Mouse (Mus musculus): Measurements from ENCODE around the gene Bhlhe40.

DNA sequence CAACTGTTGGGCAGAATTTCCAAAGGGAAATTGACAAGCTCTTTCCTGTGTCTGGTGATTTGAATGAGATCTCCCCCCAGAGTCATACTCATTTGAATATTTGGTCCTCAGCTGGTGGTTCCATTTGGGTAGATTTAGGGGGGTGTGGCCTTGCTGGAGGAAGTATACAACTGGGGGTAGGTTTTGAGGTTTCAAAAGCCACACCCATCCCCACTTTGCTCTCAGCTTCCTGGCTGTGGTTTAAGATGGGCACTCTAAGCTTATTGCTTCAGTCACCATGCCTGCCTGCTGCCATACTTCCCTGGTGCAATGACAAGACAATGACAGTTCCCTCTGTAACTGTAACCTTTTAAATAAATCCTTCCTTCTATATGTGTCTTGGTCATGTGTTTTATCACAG lies 29.7 kb upstream of the Bhlhe40 start:
- TF ChIP-seq CTCF (IDR thresholded peaks at IDR 0.05; ENCODE audit: low read depth, low read length): no peak
- TF ChIP-seq POLR2A (IDR thresholded peaks at IDR 0.05; ENCODE audit: borderline replicate concordance, low read depth, low read length): no peak

Measured in bone marrow macrophage, adult 2 months (primary cell).